Mouse (Mus musculus) mature B cell (primary cell): ENCODE data around the gene Supt16.

Source experiments
- in situ Hi-C: fragments of 300-500 bp; cut with MboI; formaldehyde crosslinking; loops from 2 replicates; pipeline ENCODE4 v1.14.3; 2019

The Supt16 gene

DNA sequence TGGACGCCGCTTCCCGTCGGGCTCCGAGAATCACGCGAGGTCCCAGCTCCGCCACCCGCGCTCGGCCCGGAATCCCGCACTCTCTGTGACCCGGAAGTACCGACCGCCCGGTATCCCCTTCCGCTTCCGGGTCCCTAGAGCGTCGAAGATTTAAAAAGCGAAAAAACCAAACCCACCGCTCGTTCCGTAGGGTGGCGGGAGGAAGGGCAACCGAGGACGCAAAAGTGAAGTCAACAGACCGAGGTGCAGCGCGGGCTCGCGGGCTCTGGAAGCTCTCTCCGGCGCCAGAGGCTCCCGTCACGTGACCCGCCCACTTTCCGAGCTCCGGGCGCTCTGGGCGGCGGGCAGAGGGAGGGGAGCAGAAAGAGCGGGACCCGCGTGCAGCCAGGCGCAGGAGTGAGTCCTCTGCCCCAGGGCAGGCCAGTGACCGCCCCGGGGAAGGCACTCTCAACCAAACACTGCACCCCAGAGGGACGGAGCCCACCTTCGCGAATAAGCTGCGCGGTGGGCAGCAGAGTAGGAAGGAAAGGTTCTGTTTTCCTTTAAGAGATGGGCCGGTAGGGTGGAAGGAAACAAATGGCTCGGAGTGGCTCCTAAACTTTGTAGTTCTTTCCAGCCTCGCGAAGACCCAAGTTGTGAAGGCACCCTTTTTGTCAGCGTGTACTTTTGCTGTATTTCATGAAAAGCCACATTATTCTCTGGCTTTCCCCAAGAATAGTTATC lies at the start of gene Supt16:
Supt16 (minus strand) TSS at position 261 of the 723 bp plus-strand sequence.
- in situ Hi-C loops = no loop called here

DNA sequence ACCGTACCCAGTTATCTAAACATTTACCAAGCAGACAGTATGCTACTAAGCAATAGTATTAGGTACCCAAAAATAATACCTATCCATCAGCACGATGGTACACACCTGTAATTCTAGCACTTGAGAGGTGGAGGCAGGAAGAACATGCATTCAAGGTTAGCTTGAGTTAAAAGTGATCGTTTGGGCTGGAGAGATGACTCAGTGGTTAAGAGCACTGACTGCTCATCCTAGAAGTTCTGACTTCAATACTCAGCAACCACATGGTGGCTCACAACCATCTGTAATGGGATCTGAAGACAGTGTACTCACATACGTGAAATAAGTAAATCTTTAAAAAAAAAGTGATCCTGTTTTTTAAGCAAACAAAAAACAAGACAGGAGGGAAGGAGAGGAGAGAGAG lies 48.9 kb upstream of the Supt16 start:
- in situ Hi-C loops = no loop called here

DNA sequence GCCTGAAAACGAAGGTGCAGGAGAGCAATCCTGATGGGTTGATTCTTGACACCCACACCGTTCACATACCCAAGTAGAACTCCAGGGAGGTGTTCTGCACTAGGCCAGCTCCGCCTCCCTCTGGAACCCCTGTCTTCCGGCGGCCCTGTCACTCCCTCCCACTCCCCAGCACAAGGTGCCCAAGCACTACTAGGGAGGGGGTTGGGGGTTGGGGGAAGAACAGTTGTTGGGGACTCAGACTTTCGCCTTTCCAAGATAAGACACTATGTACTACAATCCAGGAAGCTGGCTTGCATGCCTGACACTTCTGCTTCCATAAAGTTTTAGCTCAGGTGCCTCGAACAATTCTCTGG lies 47.5 kb upstream of the Supt16 start:
- in situ Hi-C loops = no loop called here

- in situ Hi-C loops = no loop called here
Measured at GRCm38 (mm10) chr14:52244041-52244689, 46.9 kb upstream of the Supt16 start.

DNA sequence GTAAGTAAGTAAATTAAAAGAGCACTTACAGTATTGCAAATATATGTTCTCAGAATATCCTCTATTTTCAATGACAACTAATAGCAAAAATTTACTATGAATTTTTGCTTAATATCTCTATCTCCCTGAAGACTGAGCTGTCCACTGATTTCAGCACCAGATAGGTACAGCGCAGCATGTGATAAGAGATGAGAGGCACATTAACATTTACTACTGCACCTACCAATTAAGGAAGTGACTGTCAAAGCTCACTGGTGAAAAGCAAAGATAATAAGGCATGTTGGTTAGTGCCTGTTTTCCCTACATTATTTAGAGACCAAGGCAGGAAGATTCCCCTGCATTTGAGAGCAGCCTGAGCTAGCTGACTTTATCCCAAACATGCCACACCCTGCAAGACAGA lies 39.0 kb upstream of the Supt16 start:
- in situ Hi-C loops = no loop called here

DNA sequence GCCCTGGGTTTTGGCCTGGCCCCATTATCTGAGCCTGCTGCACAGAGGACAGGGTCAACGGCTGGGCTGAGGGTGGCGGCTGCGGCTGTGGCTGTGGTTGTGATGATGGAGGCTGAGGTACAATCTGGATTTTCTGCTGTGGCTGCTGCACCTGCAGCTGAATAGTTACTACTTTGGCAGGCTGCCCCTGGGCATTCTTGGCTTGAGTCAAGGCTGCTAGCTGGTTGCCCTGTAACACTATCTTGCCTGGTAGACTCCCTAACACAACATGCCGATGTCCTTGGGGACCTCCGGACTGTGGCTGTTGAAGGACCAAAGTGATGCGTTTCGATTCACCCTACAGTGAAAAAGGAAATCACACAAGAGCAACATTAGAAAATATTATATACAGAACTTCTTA lies 37.9 kb upstream of the Supt16 start:
- in situ Hi-C loops = no loop called here

- in situ Hi-C loops = no loop called here
Measured at GRCm38 (mm10) chr14:52232249-52232648, 35.0 kb upstream of the Supt16 start.

DNA sequence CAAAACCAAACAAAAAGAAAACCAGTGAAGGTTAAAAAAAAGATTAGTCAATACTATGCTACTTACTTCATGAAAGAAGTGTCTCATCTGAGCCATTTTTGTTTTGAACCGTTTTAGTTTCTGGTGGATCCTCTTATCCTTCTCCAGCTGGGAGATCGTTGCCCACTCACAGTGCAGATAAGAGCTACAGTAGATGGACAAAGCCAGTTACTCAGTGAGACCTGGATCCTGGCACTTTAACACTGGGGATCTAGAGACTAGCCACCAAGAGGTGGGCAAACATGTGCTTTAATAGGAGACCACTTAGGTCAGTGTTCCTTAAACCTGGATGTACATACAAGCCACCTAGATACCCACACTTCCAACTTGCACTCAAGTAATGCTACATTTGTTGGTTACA lies 28.8 kb upstream of the Supt16 start:
- in situ Hi-C loops = no loop called here

DNA sequence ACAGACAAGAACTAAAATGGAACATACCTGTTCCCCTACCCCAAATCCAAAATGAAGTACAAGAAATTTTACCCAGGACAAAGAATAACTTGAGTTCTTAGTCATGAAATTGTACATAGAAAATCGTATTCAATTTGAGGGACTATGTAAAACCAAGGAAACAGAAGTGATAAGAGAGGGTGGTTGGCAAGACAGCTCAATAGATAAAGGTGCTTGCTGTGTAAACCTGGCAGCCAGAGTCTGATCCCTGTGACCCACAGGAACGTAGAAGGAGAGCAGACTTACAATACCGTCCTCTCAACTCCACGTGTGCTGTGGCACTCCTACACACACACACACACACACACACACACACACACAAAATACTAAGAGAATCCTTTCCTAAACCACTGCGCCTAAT lies 20.0 kb upstream of the Supt16 start:
- in situ Hi-C loops = no loop called here

GRCm38 (mm10) chr14:52199412-52199811 lies 2.2 kb upstream of the Supt16 start:
- in situ Hi-C loops = no loop called here

GRCm38 (mm10) chr14:52198141-52198540 lies 925 bp upstream of the Supt16 start:
- in situ Hi-C loops = no loop called here

- in situ Hi-C loops = no loop called here
Measured at GRCm38 (mm10) chr14:52196230-52197155, 723 bp downstream of the Supt16 start.

GRCm38 (mm10) chr14:52195691-52196090 lies 1.5 kb downstream of the Supt16 start:
- in situ Hi-C loops = no loop called here

DNA sequence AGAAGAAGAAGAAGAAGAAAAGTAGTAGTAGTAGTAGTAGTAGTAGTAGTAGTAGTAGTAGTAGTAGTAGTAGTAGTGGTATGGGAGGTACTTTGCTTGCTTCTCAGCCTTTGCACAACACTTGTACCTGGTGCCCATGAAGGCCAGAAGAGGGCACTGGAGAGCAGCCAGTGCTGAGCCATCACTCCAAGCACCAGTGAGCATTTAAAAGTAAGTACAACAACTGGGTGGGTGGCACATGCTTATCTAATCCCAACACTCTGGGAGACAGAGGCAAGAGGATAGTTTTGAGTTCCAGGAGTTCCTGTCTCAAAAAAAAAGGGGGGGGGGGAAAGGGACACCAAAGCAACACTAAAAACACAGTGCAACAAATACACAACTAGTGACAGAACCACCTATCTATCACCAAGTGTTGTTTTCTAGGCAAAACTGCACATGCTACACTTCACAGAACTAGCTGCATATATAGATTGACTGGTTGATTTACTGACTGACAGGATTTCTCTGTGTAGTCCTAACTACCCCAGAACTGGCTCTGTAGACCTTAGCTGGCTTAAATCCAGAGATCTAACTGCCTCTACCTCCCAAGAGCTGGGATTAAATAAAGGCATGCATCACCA lies 6.4 kb downstream of the Supt16 start:
- in situ Hi-C loops = no loop called here

- in situ Hi-C loops = no loop called here
Measured at GRCm38 (mm10) chr14:52189519-52189918, 7.7 kb downstream of the Supt16 start.

- in situ Hi-C loops = no loop called here
Measured at GRCm38 (mm10) chr14:52188788-52189187, 8.4 kb downstream of the Supt16 start.

GRCm38 (mm10) chr14:52166571-52166970 lies 30.6 kb downstream of the Supt16 start:
- in situ Hi-C loops = no loop called here

DNA sequence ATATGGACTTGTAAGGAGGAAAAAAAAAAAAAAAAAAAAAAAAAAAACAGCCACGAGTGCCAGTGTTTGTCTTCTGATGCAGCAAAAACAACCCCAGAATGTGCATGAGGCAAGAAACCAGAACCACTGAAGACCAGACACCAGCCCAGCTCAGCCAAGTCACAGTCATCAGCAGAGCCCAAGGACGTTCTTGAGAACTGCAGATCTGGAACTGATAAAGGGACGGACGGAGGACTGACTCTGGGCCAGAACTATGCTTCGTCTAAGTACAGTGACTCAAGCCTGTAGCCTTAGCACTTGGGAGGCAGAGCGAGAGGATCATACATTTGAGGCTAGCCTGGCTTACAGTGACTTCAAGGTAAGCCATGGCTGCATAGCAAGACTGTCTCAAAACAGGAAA lies 36.3 kb downstream of the Supt16 start:
- in situ Hi-C loops = no loop called here

- in situ Hi-C loops = no loop called here
Measured at GRCm38 (mm10) chr14:52155008-52155407, 42.2 kb downstream of the Supt16 start.

- in situ Hi-C loops = no loop called here
Measured at GRCm38 (mm10) chr14:52152613-52153012, 44.6 kb downstream of the Supt16 start.

GRCm38 (mm10) chr14:52152179-52152578 lies 45.0 kb downstream of the Supt16 start:
- in situ Hi-C loops = no loop called here

DNA sequence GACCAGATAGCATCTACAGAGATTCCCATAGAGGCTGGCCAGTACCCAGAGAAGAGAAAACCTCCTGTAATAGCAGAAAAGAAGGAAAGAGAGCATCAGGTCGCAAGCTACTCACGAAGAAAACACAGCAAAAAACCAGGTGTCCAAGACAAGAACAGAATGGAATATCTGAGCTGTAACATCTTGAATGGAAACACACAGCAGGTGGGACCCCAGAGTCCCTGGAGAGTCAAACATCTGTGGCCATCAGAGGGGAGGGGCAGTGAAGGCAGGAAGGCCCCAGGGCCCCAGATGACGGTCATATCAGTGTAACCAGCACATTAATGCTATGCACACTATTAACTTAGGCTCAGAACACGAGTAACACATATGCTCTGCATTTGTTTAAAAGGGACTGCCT lies 47.3 kb downstream of the Supt16 start:
- in situ Hi-C loops = no loop called here
